Mouse (Mus musculus) ES-Bruce4 (cell line): ENCODE results near the gene Teddm2. TPM values are rescaled to one million over a fixed set of nuclear protein-coding genes. Genes with fewer than 3 reads are reported as not detected.
"Not testable (repeated sequence)": the region's sequence is repeated elsewhere in the genome, so short reads cannot be mapped to it uniquely, and the experiment has no call there.

Experiments used
- H3K27ac ChIP-seq: 2 replicates; pipeline ENCODE4 v1.5.1; 2012; ENCODE audit warnings: low read length, inconsistent platforms; ENCODE audit not compliant: insufficient read depth
- H3K27me3 ChIP-seq: 2 replicates; pipeline ENCODE4 v1.6.1; 2012; ENCODE audit warnings: mild to moderate bottlenecking, low read length, inconsistent platforms; ENCODE audit not compliant: control insufficient read depth, poor library complexity, insufficient read depth, severe bottlenecking
- H3K36me3 ChIP-seq: 2 replicates; pipeline ENCODE4 v1.6.1; 2012; ENCODE audit warnings: inconsistent platforms, mild to moderate bottlenecking, low read length, moderate library complexity; ENCODE audit not compliant: control insufficient read depth, poor library complexity, insufficient read depth, severe bottlenecking
- H3K4me1 ChIP-seq: one replicate; pipeline ENCODE4 v1.8.1; 2011; ENCODE audit warnings: low read length; ENCODE audit not compliant: control insufficient read depth, insufficient read depth
- H3K4me3 ChIP-seq: 2 replicates; pipeline ENCODE4 v1.5.1; 2011; ENCODE audit warnings: low read depth, mild to moderate bottlenecking, low read length
- H3K9ac ChIP-seq: 2 replicates; pipeline ENCODE4 v1.6.1; 2012; ENCODE audit warnings: low read depth, mild to moderate bottlenecking, inconsistent platforms; ENCODE audit not compliant: poor library complexity, severe bottlenecking
- H3K9me3 ChIP-seq: replicated peaks from 2 replicates; pipeline ENCODE4 v1.6.1; 2012; ENCODE audit warnings: mild to moderate bottlenecking, low read length, inconsistent platforms; ENCODE audit not compliant: control insufficient read depth, poor library complexity, insufficient read depth, severe bottlenecking
- CTCF ChIP-seq: IDR thresholded peaks from one replicate; pipeline ENCODE4 v1.8.1; 2011; ENCODE audit warnings: low read depth, low read length
- EP300 ChIP-seq: IDR thresholded peaks from 2 replicates; pipeline ENCODE4 v1.6.1; 2011; ENCODE audit warnings: low read depth, low read length; ENCODE audit not compliant: insufficient read depth
- POLR2A ChIP-seq: IDR thresholded peaks from one replicate; pipeline ENCODE4 v1.8.1; 2011; ENCODE audit warnings: low read length; ENCODE audit not compliant: insufficient read depth
- polyA plus RNA-seq: library from polyadenylated mRNA; stranded (reverse); fragments of >200 nt; gene quantifications from 2 replicates; pipeline ENCODE4 v1.2.4, GENCODE M21; 2011; ENCODE audit warnings: low read depth; ENCODE audit not compliant: missing spikeins, insufficient read depth, insufficient read length

The Teddm2 gene
- polyA plus RNA-seq, 1 experiment = not detected

- no peaks in the 10 kb centered on the region for H3K9me3 ChIP-seq
- no peak overlapping the region for H3K9ac ChIP-seq
- TF ChIP-seq POLR2A = no peak
- no peak for TF ChIP-seq EP300
- no peak overlapping the region for H3K27ac ChIP-seq
- no peaks in the 10 kb centered on the region for H3K36me3 ChIP-seq
- no peak overlapping the region for H3K4me3 ChIP-seq
- no peaks in the 10 kb centered on the region; the same call in 1 of the 2 replicates for H3K27me3 ChIP-seq
- no peaks in the 10 kb centered on the region for H3K4me1 ChIP-seq
These were observed 44.1 kb downstream of the Teddm2 start for GRCm38 (mm10) chr1:153855946-153856345.

- H3K4me1 ChIP-seq, H3K27ac ChIP-seq, H3K9ac ChIP-seq, H3K36me3 ChIP-seq, H3K9me3 ChIP-seq, H3K4me3 ChIP-seq, H3K27me3 ChIP-seq: not testable (repeated sequence)
These were observed 47.3 kb downstream of the Teddm2 start for GRCm38 (mm10) chr1:153852696-153853095.

DNA sequence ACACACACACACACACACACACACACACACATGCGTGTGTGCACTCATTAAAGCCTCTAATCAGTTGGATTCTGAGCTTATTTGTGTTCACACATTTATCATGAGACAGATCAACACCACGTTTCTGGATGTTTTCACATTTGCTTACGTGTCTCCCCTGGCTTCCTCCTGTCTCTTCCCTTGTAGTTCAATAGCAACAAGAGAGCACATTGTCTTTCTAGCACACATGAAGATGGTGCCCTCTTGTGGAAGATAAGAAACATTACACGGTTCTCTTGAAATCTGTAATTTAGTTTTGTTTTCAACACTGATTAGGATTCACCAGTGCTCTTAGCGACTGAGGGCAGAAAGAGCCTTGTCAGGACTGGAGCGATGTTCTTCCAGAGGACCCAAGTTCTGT, 53.2 kb downstream of the Teddm2 start:
- no peaks in the 10 kb centered on the region for H3K9me3 ChIP-seq
- no peak for TF ChIP-seq CTCF
- no peak for TF ChIP-seq EP300
- TF ChIP-seq POLR2A = no peak
- H3K4me1 ChIP-seq = no peaks in the 10 kb centered on the region
- H3K4me3 ChIP-seq = no peak overlapping the region
- H3K27me3 ChIP-seq = no peaks in the 10 kb centered on the region; the same call in 1 of the 2 replicates
- H3K36me3 ChIP-seq = no peaks in the 10 kb centered on the region
- H3K9ac ChIP-seq = no peak overlapping the region
- no peak overlapping the region for H3K27ac ChIP-seq

DNA sequence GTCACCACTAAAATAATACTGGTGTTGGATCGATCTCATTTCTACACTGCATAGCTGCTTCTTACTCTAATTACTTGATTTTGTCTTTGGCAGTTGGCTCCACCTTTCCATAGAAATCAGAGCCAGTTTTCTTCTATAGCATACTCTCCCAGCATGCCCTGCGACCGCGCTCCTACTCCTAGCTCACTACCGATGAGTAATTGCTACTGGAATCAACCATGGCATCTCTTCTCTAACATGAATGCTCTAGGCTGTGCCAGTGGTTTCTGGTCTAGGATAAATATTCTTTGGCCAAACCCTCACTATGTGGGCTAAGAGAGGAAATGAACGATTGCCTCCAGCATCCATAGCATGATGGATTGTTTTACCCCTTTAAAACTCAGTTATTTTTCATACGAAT, 53.6 kb downstream of the Teddm2 start:
- Histone ChIP-seq H3K27ac (no peak overlapping the region), H3K36me3 (no peaks in the 10 kb centered on the region), H3K4me1 (no peaks in the 10 kb centered on the region), H3K9ac (no peak overlapping the region), H3K4me3 (no peak overlapping the region), H3K9me3 (no peaks in the 10 kb centered on the region), H3K27me3 (no peaks in the 10 kb centered on the region; the same call in 1 of the 2 replicates)
- TF ChIP-seq POLR2A = no peak
- no peak for TF ChIP-seq EP300
- no peak for TF ChIP-seq CTCF

GRCm38 (mm10) chr1:153844042-153844441, 56.0 kb downstream of the Teddm2 start, which contains the start of gene Rgsl1:
Gene Rgsl1 (minus strand): TSS chr1:153844142.
- Histone ChIP-seq H3K9me3 (no peaks in the 10 kb centered on the region), H3K36me3 (no peaks in the 10 kb centered on the region), H3K4me1 (no peaks in the 10 kb centered on the region), H3K4me3 (no peak within 1 kb of the TSS), H3K27ac (no peak within 1 kb of the TSS), H3K27me3 (no peaks in the 10 kb centered on the region), H3K9ac (no peak within 1 kb of the TSS)
- TF ChIP-seq POLR2A = no peak
- TF ChIP-seq CTCF = no peak
- TF ChIP-seq EP300 = no peak

DNA sequence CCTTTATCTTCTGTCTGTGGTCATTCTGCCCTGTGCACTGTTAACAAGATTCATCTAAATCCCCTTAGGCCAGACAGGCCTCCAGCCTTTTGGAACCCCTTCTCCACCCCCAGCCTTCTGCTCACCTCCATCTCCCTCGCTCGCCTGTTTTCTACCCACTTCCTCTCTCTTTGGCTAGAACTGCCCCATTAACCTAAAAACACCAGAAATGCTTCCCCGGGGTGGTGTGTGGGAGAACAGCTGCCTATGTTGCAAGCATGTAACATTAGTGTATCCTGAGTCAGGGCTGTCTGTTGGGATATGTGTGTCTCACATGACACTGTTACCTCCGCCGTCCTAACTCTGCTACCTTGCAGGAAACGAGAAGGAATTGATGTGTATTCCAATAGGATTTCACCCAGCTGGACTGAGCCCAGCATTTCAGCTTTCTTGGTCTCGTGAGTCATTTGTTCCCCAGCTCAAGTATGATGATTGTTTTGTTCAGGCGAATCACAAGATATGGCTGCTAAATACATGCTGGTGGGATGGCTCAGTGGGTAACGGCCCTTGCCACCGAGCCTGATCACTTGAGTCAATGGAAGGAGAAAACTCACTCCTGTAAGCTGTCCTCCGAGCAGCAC, 57.8 kb downstream of the Teddm2 start:
- no peak overlapping the region for H3K27ac ChIP-seq
- no peaks in the 10 kb centered on the region for H3K27me3 ChIP-seq
- TF ChIP-seq CTCF = no peak
- no peak for TF ChIP-seq EP300
- TF ChIP-seq POLR2A = no peak

More for the DNA sequence above, 57.8 kb downstream of the Teddm2 start:
- no peaks in the 10 kb centered on the region for H3K9me3 ChIP-seq
- no peak overlapping the region for H3K9ac ChIP-seq
- no peaks in the 10 kb centered on the region for H3K4me1 ChIP-seq
- H3K4me3 ChIP-seq = no peak overlapping the region
- H3K36me3 ChIP-seq = no peaks in the 10 kb centered on the region
